Mouse (Mus musculus) myocyte (in vitro differentiated cells): ENCODE measurements at regions not wholly inside any gene's neighbourhood (a gene's known extent, or its start where the extent isn't known, plus 50 kb on each side); places are given as distances from the start of the nearest gene placed in this dataset.

Experiments used
- H3K27me3 ChIP-seq: one replicate; pipeline ENCODE4 v1.6.1; 2011; ENCODE audit not compliant: control insufficient read depth, insufficient read depth, insufficient read length
- H3K36me3 ChIP-seq: one replicate; pipeline ENCODE4 v1.6.1; 2011; ENCODE audit not compliant: control insufficient read depth, insufficient read depth
- H3K4me2 ChIP-seq: one replicate; pipeline ENCODE4 v1.6.1; 2011; ENCODE audit warnings: low read depth, control low read depth
- H3K4me3 ChIP-seq: one replicate; pipeline ENCODE4 v1.5.1; 2011; ENCODE audit warnings: mild to moderate bottlenecking, control low read depth, moderate library complexity
- H3K79me2 ChIP-seq: one replicate; pipeline ENCODE4 v1.6.1; 2011; ENCODE audit not compliant: control insufficient read depth, insufficient read depth
- H3ac ChIP-seq: one replicate; pipeline ENCODE4 v1.6.1; 2011; ENCODE audit not compliant: control insufficient read depth, insufficient read length
- CEBPB ChIP-seq: IDR thresholded peaks from 2 replicates; pipeline ENCODE4 v1.6.1; 2011; ENCODE audit warnings: mild to moderate bottlenecking, moderate library complexity; ENCODE audit not compliant: poor library complexity, insufficient read depth, severe bottlenecking
- E2F4 ChIP-seq: IDR thresholded peaks from one replicate; pipeline ENCODE4 v1.6.1; 2011; ENCODE audit warnings: mild to moderate bottlenecking, control low read depth, moderate library complexity; ENCODE audit not compliant: insufficient read depth
- MAX ChIP-seq: IDR thresholded peaks from one replicate; pipeline ENCODE4 v1.6.1; 2011; ENCODE audit warnings: low read depth, mild to moderate bottlenecking, control low read depth
- MYOD1 ChIP-seq, 3 experiments: IDR thresholded peaks; one replicate each; pipeline ENCODE4 v1.6.1; 2011; ENCODE audit warnings: control low read depth in 2 of 3, low read depth in 2 of 3, mild to moderate bottlenecking in 2 of 3, moderate library complexity in 1 of 3; ENCODE audit not compliant: insufficient read length in 2 of 3, control insufficient read depth in 1 of 3
- MYOG ChIP-seq, 3 experiments: IDR thresholded peaks; one replicate each; pipeline ENCODE4 v1.6.1; 2011; ENCODE audit warnings: control low read depth in 2 of 3, low read depth in 2 of 3, mild to moderate bottlenecking in 2 of 3; ENCODE audit not compliant: insufficient read length in 2 of 3, control insufficient read depth in 1 of 3, insufficient read depth in 1 of 3
- POLR2A ChIP-seq: IDR thresholded peaks from one replicate; pipeline ENCODE4 v1.6.1; 2011; ENCODE audit warnings: low read depth, mild to moderate bottlenecking, control low read depth, moderate library complexity; ENCODE audit not compliant: insufficient read length
- POLR2AphosphoS2 ChIP-seq: IDR thresholded peaks from one replicate; pipeline ENCODE4 v1.6.1; 2011; ENCODE audit warnings: low read depth, control low read depth; ENCODE audit not compliant: insufficient read length
- REST ChIP-seq: IDR thresholded peaks from one replicate; pipeline ENCODE4 v1.6.1; 2011; ENCODE audit warnings: mild to moderate bottlenecking, control low read depth, moderate library complexity; ENCODE audit not compliant: insufficient read depth, insufficient read length
- SRF ChIP-seq: IDR thresholded peaks from one replicate; pipeline ENCODE4 v1.6.1; 2011; ENCODE audit warnings: low read depth; ENCODE audit not compliant: control insufficient read depth, insufficient read length
- TCF12 ChIP-seq: IDR thresholded peaks from one replicate; pipeline ENCODE4 v1.6.1; 2011; ENCODE audit warnings: mild to moderate bottlenecking, control low read depth; ENCODE audit not compliant: poor library complexity, insufficient read depth, severe bottlenecking
- TCF3 ChIP-seq: IDR thresholded peaks from one replicate; pipeline ENCODE4 v1.6.1; 2011; ENCODE audit warnings: low read depth, control low read depth; ENCODE audit not compliant: insufficient read length
- USF1 ChIP-seq: IDR thresholded peaks from one replicate; pipeline ENCODE4 v1.6.1; 2011; ENCODE audit warnings: low read depth, mild to moderate bottlenecking, control low read depth, moderate library complexity

DNA sequence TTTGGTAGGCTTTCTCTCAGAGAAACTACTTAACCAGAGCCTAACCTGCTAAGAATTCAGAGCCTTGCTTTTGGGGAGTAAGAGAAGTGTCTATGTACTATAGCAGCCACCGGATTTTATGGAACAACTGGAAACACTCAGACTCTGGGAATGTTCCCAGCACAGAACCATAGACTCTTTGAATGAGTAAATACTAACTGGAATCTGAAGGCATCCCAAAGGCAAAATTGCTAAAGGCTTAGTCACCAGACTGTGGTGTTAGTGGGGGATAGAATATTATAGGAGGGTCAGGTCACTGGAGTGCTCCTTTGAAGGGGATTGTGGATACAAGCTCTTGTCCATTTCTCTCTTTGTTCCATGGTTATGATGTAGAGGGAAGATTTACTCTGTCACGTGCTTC, 427.4 kb downstream of the Fam198b start:
- Histone ChIP-seq H3K79me2 (no peaks in the 10 kb centered on the region), H3ac (no peak overlapping the region), H3K4me2 (peak overlapping the region; percentile 19), H3K4me3 (no peak overlapping the region), H3K27me3 (no peaks in the 10 kb centered on the region), H3K36me3 (no peaks in the 10 kb centered on the region)
- no peak for TF ChIP-seq REST

DNA sequence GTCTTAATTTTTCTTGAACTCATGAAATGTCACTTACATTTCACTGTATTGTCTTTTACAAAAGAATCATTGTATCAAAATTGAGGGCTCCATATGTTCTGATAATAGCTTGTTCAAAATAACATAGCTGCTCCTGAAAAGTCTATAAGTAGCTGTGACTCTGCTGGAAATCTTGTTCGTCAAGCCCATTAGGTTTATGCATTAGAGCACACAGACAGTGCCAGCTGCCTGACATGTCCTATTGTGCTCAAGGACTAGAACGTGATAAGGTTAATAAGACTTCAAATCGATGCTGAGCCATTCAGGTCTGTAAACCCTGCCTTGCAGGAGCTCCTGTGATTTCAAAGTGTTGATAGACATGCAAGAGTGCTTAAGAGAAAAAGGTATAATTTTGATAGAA, 438.0 kb downstream of the Fam198b start:
- TF ChIP-seq POLR2A: no peak
- TF ChIP-seq SRF: no peak
- TF ChIP-seq POLR2AphosphoS2: no peak
- TF ChIP-seq USF1: no peak
- TF ChIP-seq MYOD1 (IDR thresholded peaks at IDR 0.05; ENCODE audit: control insufficient read depth in 1 of 3, insufficient read length in 2 of 3, low read depth in 2 of 3): no peak
- no peak for TF ChIP-seq MYOG (IDR thresholded peaks at IDR 0.05; ENCODE audit: control insufficient read depth in 1 of 3, insufficient read depth in 1 of 3, insufficient read length in 2 of 3, low read depth in 2 of 3)
- TF ChIP-seq E2F4: no peak
- no peak for TF ChIP-seq MAX
- no peak for TF ChIP-seq TCF12
- TF ChIP-seq TCF3: no peak
- TF ChIP-seq CEBPB: no peak
- H3K4me2 ChIP-seq: no peak overlapping the region

DNA sequence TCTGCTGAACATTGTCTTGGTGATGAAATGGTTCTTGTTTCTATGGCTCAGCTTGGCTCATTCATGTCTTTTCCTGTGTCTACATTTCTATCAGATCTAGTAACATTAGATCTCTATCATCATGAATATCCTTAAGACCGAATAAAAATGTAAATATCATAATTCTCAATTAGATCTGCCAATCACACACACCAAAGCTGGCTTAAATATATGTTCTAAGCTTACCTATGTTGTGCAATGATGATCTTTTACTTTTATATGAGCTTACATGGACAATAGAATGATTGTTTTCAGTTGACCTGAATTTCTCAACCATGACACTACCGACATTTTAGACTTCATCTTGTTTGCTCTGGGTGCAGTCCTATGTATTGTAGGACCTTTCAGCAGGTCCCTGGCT, 440.4 kb downstream of the Fam198b start:
- Histone ChIP-seq H3K79me2 (no peaks in the 10 kb centered on the region), H3K4me3 (no peak overlapping the region), H3ac (no peak overlapping the region), H3K36me3 (no peaks in the 10 kb centered on the region), H3K27me3 (no peaks in the 10 kb centered on the region), H3K4me2 (no peak overlapping the region)
- TF ChIP-seq POLR2AphosphoS2 (no peak), MYOD1 (IDR thresholded peaks at IDR 0.05; ENCODE audit: control insufficient read depth in 1 of 3, insufficient read length in 2 of 3, low read depth in 2 of 3) (no peak), MYOG (IDR thresholded peaks at IDR 0.05; ENCODE audit: control insufficient read depth in 1 of 3, insufficient read depth in 1 of 3, insufficient read length in 2 of 3, low read depth in 2 of 3) (no peak), CEBPB (no peak)

More for the DNA sequence above, 438.0 kb downstream of the Fam198b start:
- Histone ChIP-seq H3K36me3 (no peaks in the 10 kb centered on the region), H3ac (no peak overlapping the region), H3K27me3 (no peaks in the 10 kb centered on the region), H3K4me3 (no peak overlapping the region), H3K79me2 (no peaks in the 10 kb centered on the region)

DNA sequence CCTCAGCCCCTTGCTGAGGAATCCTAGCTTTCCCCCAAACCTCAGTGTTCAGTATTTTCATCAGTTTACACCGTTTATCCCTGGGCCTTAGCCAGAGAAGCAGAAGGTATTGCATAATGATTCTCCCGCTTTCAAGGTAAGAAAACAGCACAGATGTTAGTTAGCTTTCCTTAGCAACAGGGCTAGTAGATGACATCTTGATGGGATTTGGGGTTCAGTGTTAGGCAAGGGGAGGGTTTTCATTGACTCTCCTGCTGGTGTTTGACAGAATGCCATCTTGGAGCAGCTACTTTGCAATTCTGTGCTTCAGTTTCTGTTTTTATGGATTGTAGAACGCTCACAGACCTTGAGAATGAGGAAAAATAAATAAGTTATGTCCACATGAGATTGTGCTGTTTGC, 447.4 kb downstream of the Fam198b start:
- Histone ChIP-seq H3K36me3 (no peaks in the 10 kb centered on the region), H3K4me3 (no peak overlapping the region), H3ac (no peak overlapping the region), H3K4me2 (no peak overlapping the region), H3K79me2 (no peaks in the 10 kb centered on the region), H3K27me3 (no peaks in the 10 kb centered on the region)
- no peak for TF ChIP-seq CEBPB
- no peak for TF ChIP-seq E2F4
- no peak for TF ChIP-seq SRF
- no peak for TF ChIP-seq TCF12
- no peak for TF ChIP-seq MAX
- TF ChIP-seq TCF3: no peak
- TF ChIP-seq MYOD1 (IDR thresholded peaks at IDR 0.05; ENCODE audit: control insufficient read depth in 1 of 3, insufficient read length in 2 of 3, low read depth in 2 of 3): no peak
- TF ChIP-seq POLR2A: no peak
- no peak for TF ChIP-seq POLR2AphosphoS2
- no peak for TF ChIP-seq MYOG (IDR thresholded peaks at IDR 0.05; ENCODE audit: control insufficient read depth in 1 of 3, insufficient read depth in 1 of 3, insufficient read length in 2 of 3, low read depth in 2 of 3)

DNA sequence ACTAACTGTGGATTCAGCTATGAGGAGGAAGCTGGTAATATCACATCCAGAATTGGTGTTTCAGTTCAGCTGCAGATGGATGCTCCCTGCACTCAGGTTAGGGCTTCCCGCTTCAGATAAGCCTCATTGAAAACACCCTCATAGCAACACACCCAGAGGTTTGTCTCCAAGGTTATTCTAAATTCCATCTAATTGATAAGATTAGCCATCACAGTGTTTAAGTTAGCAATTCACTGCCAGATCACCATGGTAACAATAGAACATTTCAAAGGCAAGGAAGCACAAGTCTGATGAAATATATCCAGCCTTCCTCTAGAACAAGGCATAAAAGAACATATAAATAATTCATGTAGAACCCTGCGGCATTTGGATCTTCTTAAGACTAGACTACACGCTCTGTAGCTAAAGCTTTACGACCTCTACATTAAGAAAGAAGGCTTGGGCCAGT, 450.1 kb downstream of the Fam198b start:
- Histone ChIP-seq H3K36me3 (no peaks in the 10 kb centered on the region), H3K4me3 (no peak overlapping the region), H3ac (no peak overlapping the region), H3K4me2 (no peak overlapping the region), H3K79me2 (no peaks in the 10 kb centered on the region), H3K27me3 (no peaks in the 10 kb centered on the region)
- TF ChIP-seq POLR2A (no peak), TCF3 (no peak), E2F4 (no peak), USF1 (no peak), TCF12 (no peak), SRF (no peak), MYOD1 (IDR thresholded peaks at IDR 0.05; ENCODE audit: control insufficient read depth in 1 of 3, insufficient read length in 2 of 3, low read depth in 2 of 3) (no peak), MYOG (IDR thresholded peaks at IDR 0.05; ENCODE audit: control insufficient read depth in 1 of 3, insufficient read depth in 1 of 3, insufficient read length in 2 of 3, low read depth in 2 of 3) (no peak), REST (no peak), POLR2AphosphoS2 (no peak), CEBPB (no peak), MAX (no peak)
